Mouse (Mus musculus) limb, embryonic 13.5 days (tissue): ENCODE data around the gene Gvin1. TPM values are rescaled to one million over a fixed set of nuclear protein-coding genes. Genes with fewer than 3 reads are reported as not detected.
"Not testable (repeated sequence)": the region's sequence is repeated elsewhere in the genome, so short reads cannot be mapped to it uniquely, and the experiment has no call there.

Experiments
- ATAC-seq: fragments of 200-750 bp; cut with Nextera tagmentation; 2 replicates; pipeline ENCODE4 v1.8.0; 2017; ENCODE audit warnings: low read depth, moderate number of reproducible peaks, moderate TSS enrichment; ENCODE audit not compliant: low FRiP score
- H3K27ac ChIP-seq: fragments of 300-500 bp; sonication (generic); 2 replicates; pipeline ENCODE4 v1.5.1; 2015; ENCODE audit warnings: inconsistent platforms, mild to moderate bottlenecking, moderate library complexity
- H3K27me3 ChIP-seq: fragments of 300-500 bp; sonication (generic); 2 replicates; pipeline ENCODE4 v1.6.1; 2015; ENCODE audit warnings: mild to moderate bottlenecking, inconsistent platforms
- H3K36me3 ChIP-seq: fragments of 300-500 bp; sonication (generic); 2 replicates; pipeline ENCODE4 v1.6.1; 2015; ENCODE audit warnings: inconsistent platforms, mild to moderate bottlenecking, moderate library complexity
- H3K4me1 ChIP-seq: fragments of 300-500 bp; sonication (generic); 2 replicates; pipeline ENCODE4 v1.6.1; 2015; ENCODE audit warnings: inconsistent platforms
- H3K4me2 ChIP-seq: fragments of 300-500 bp; sonication (generic); replicated peaks from 2 replicates; pipeline ENCODE4 v1.6.1; 2015; ENCODE audit warnings: inconsistent platforms, mild to moderate bottlenecking, moderate library complexity
- H3K4me3 ChIP-seq: fragments of 300-500 bp; sonication (generic); 2 replicates; pipeline ENCODE4 v1.5.1; 2015; ENCODE audit warnings: moderate library complexity, mild to moderate bottlenecking, inconsistent platforms
- H3K9ac ChIP-seq: fragments of 300-500 bp; sonication (generic); 2 replicates; pipeline ENCODE4 v1.6.1; 2015; ENCODE audit warnings: mild to moderate bottlenecking, inconsistent platforms
- H3K9me3 ChIP-seq: fragments of 300-500 bp; sonication (generic); 2 replicates; pipeline ENCODE4 v1.6.1; 2016; ENCODE audit warnings: inconsistent platforms
- WGBS: fragments of 180-500 bp; shearing (Covaris S2); methylation state at CpG from one replicate; pipeline ENCODE4 v1.1.7; 2015; 5-methylcytosine and 5-hydroxymethylcytosine counted together
- polyA plus RNA-seq: library from polyadenylated mRNA; unstranded; fragments of >200 nt; fragmentation: Nextera tagmentation; extraction: Ambion mirVana; gene quantifications from 2 replicates; pipeline ENCODE4 v1.2.1, GENCODE M21; 2015

Gene Gvin1
- polyA plus RNA-seq = 0.11 and 0.17 TPM in 2 replicates

DNA sequence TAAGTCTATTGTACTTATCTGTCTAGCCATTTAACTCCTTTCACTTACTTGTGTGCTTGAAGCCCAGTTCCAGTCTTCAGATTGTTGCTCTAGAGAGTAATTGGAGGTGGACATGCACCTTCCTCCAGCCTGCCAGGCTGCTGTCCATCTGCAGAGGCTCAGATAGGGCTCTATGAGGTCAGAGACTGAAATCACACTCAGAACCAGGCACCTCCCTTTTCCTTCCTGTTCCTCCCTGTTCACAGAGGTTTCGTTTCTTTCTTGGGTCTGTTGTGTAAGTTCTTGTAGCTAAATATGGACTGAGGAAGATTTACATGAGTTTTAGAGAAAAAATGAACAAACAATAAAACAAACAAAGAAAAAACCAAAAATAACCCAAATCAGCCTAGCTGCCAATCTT lies at the start of gene Gvin1:
Gvin1 (minus strand) TSS at position 150 of the 400 bp plus-strand sequence.
- H3K4me2 ChIP-seq, ATAC-seq, H3K27me3 ChIP-seq, H3K9me3 ChIP-seq, H3K4me3 ChIP-seq, H3K9ac ChIP-seq, H3K27ac ChIP-seq, H3K4me1 ChIP-seq, H3K36me3 ChIP-seq: not testable (repeated sequence)
- 90% methylated on average over 1 of the region's 1 CpGs for WGBS

DNA sequence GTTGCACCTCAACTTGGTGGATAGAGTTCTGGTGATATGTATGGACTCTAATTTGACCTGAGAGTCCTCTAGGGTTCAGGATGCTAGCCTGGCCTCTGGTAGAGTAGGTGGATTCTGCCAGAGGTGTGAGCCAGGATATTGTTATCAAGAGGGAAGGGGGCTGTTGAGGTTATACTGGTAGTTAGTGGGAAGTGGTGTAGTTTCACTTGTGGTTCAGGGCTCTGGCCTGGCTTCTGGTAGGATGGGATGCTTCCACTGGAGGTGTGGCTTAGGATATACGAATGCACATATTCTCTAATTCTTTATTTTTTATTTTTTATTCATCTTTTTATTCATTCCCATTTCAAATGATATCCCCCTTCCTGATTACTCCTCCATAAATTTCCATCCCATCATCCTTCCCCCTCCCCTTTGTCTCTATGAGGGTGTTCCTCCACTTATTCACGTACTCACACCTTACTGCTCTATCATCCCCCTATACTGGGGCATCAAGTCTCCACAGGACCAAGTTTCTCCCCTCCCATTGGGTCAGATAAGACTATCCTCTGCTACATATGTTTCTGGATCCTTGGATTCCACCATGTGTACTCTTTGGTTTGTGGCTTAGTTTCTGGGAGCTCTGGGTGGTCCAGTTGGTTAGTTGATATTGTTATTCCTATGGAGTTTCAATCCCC lies 36.9 kb upstream of the Gvin1 start:
- no peak overlapping the region for H3K4me2 ChIP-seq
- no peaks in the 10 kb centered on the region for H3K27me3 ChIP-seq
- H3K9me3 ChIP-seq = 0 out of 2 replicates have a peak, but pooled peaks cover 4% of the 10 kb centered on the region
- no peaks in the 10 kb centered on the region for H3K4me1 ChIP-seq
- H3K27ac ChIP-seq = no peak overlapping the region
- no peak overlapping the region for H3K4me3 ChIP-seq
- H3K36me3 ChIP-seq = no peaks in the 10 kb centered on the region
- WGBS = 84% methylated on average over 2 of the region's 2 CpGs
- no peak overlapping the region for H3K9ac ChIP-seq
- ATAC-seq = no peak

DNA sequence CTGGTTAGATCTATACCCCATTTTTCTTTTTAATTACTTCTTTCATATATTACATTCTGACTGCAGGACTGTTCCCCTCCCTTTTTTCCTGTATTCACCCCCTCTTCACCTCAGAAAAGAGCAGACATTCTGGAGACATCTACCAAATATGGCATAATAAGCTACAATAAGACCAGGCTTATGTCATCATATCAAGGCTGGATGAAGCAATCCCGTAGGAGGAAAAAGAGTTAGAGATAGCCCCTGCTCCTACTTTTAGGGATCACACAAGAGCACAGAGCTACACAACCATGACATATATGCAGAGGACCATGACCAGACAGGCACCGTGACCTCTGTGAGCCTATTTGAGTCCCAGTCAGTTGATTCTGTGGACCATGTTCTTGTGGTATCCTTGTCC lies 33.8 kb upstream of the Gvin1 start:
- no peaks in the 10 kb centered on the region for H3K27me3 ChIP-seq
- ATAC-seq = no peak

DNA sequence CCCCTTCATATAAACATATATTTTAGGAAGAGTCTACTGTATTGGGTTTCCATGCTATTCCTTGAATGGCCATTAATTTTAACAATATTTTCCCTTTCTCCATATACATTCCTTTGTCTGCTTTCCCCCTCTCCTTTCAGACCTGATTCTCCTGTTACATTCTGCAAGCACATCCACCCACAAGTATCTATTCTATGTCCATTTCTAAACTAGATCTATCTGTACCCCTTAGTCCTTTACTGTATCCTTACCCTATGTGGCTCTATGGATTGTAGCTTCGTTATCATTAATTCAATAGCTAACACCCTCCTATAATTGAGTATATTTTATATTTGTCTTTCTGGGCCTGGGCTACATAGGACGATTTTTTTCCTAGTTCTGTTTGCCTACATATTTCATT lies 33.1 kb upstream of the Gvin1 start:
- Histone ChIP-seq H3K27ac (no peak overlapping the region), H3K27me3 (no peaks in the 10 kb centered on the region), H3K4me3 (no peak overlapping the region), H3K36me3 (no peaks in the 10 kb centered on the region), H3K4me2 (no peak overlapping the region), H3K9me3 (0 out of 2 replicates have a peak, but pooled peaks cover 2% of the 10 kb centered on the region), H3K9ac (no peak overlapping the region), H3K4me1 (no peaks in the 10 kb centered on the region)
- 81% methylated on average over 2 of the region's 2 CpGs for WGBS
- ATAC-seq = no peak

More for the DNA sequence above, 33.8 kb upstream of the Gvin1 start:
- Histone ChIP-seq H3K36me3 (no peaks in the 10 kb centered on the region), H3K4me3 (no peak overlapping the region), H3K9me3 (0 out of 2 replicates have a peak, but pooled peaks cover 4% of the 10 kb centered on the region), H3K4me1 (no peaks in the 10 kb centered on the region), H3K9ac (no peak overlapping the region), H3K27ac (no peak overlapping the region), H3K4me2 (no peak overlapping the region)
- 87% methylated on average over 2 of the region's 2 CpGs for WGBS

DNA sequence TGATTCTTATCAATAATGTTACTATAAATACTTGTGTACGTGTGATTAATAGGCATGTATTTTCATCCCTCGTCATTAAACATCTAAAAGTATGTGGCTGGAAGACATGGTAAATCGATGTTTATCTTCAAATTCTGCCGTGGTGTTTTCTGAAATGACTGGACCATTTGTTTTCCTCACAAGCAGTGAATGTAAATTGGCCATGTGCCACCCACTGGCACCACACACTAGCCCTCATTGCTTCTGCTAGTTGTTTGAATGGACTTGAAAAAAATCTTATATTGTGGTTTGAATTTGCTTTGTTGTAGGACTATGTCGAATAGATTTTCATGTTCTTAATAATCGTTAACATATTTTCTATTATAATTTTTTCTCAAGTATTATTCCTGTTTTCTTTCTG lies 30.5 kb upstream of the Gvin1 start:
- Histone ChIP-seq H3K36me3 (no peaks in the 10 kb centered on the region), H3K4me3 (no peak overlapping the region), H3K27ac (no peak overlapping the region), H3K4me2 (no peak overlapping the region), H3K9me3 (peaks cover 6% of the 10 kb centered on the region; the same call in 1 of the 2 replicates), H3K9ac (no peak overlapping the region), H3K4me1 (no peaks in the 10 kb centered on the region), H3K27me3 (no peaks in the 10 kb centered on the region)
- WGBS = 84% methylated on average over 6 of the region's 6 CpGs
- ATAC-seq = no peak

DNA sequence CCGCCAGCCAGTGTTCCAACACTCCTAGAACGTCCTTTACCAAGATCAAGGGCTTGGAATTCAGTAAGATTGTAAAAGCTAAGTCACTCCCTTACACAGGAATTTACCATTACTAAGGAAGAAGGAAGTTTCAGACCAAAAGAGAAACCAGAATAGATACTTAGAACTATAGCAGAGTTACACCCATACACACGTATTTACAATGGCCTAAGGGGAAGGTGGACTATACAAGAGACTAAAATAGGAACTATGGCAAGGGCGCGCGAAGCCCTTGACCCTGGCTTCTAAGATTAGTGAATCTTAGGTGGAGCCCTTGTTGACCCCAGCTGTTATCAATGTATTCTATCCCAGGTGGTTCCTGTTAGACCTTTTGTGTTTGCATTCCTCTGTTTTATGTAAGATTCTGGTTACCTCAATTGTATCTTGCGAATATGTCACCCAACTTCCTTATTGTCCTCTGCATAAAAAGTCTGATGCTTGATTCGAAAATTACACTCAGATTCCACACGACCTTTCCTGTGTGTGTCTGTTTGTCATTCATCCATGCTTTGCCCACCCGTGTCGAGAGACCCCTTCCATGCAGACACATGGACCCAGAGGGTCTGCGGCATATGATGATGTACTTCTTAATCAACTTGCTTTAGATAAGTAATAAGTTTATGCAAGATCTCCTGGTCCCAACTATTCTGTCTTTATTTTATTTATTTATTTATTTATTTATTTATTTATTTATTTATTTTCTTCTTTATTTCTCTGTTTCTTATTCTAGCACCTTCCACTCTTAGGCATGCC lies 25.6 kb upstream of the Gvin1 start:
- 90% methylated on average over 12 of the region's 12 CpGs for WGBS
- not testable (repeated sequence) for H3K36me3 ChIP-seq, H3K4me1 ChIP-seq, ATAC-seq, H3K4me3 ChIP-seq, H3K9ac ChIP-seq, H3K9me3 ChIP-seq, H3K4me2 ChIP-seq, H3K27me3 ChIP-seq, H3K27ac ChIP-seq

DNA sequence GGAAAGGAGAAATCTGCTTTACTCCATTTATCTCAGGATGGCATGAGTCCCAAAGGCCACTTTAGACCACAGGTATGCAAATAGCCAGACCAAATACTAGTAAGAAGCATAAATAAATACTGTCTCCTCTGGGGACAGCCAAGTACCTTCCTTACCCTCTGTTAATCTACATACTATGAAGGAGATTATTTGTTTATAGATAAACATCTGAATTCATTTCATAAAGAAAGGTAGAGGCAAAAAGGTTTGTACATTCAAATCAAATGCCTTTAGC lies 22.0 kb upstream of the Gvin1 start:
- ATAC-seq = no peak
- Histone ChIP-seq H3K36me3 (no peaks in the 10 kb centered on the region), H3K27ac (no peak overlapping the region), H3K27me3 (no peaks in the 10 kb centered on the region), H3K4me2 (no peak overlapping the region), H3K9me3 (peaks cover 9% of the 10 kb centered on the region; the same call in 1 of the 2 replicates), H3K9ac (no peak overlapping the region), H3K4me1 (no peaks in the 10 kb centered on the region), H3K4me3 (no peak overlapping the region)

DNA sequence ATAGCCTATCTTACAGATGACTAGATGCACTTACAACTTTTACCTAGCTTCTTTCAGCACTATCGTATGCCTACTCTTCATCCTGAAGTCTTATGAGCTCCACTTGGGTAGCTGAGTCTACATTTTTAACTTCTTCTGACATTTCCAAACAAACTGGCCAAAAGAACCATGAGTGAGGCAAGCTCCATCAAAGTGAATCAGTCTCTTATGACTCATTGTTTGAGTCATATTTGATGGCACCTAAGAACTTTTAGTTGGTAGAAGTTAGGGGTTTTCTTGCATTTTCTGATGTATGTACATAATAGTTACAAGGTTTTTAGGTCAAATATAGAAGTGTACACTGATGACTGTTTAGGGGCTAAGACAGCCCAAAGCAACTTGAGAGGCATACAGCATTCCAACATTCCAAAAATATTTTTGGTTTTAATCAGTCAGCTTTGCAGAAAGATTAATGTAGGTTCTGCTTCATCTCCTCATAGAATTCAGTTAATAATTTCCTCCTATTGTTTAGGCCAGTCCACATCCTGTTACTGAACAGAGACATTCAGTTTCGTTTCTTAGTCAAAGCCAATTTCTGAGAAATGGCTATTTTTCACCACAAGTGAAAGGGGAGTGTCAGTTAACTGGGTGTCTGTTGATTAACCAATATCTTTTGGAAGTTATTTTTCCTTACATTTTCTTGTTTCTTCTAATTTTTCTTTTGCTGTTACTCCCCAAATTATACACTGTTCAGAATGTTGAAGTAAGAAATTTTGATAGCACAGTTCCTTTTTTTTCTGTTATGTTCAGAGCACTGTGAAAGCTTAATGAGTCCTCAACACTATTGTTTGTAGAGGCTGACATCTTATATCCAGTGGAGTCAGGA lies 21.4 kb upstream of the Gvin1 start:
- Histone ChIP-seq H3K4me2 (no peak overlapping the region), H3K9ac (no peak overlapping the region), H3K27ac (no peak overlapping the region), H3K4me3 (no peak overlapping the region), H3K4me1 (no peaks in the 10 kb centered on the region), H3K9me3 (peaks cover 9% of the 10 kb centered on the region; the same call in 1 of the 2 replicates), H3K27me3 (no peaks in the 10 kb centered on the region), H3K36me3 (no peaks in the 10 kb centered on the region)
- no peak for ATAC-seq
- WGBS = 65% methylated on average over 2 of the region's 2 CpGs

DNA sequence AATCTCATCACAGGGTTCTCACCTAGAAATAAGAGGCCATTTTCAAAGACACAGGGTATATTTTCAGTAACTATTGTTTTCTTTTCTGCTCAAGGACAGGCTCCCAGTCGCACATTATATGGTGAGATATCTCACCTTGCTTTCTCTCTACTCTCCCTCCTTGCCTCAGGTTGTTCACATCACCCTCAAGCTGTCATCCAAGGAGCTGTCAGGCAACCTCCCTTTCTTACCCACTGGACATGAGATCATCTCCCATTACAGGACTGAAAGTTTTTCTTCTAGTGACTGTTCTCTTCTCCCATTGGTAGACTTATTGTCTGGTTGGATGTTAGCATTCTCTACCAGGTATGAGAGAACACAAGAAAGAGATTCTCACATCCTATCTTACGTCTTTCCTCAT lies 20.5 kb upstream of the Gvin1 start:
- WGBS = 78% methylated on average over 2 of the region's 2 CpGs
- ATAC-seq = no peak
- no peak overlapping the region for H3K4me3 ChIP-seq
- no peak overlapping the region for H3K9ac ChIP-seq
- 0 out of 2 replicates have a peak, but pooled peaks cover 4% of the 10 kb centered on the region for H3K9me3 ChIP-seq
- H3K4me2 ChIP-seq = no peak overlapping the region
- no peaks in the 10 kb centered on the region for H3K27me3 ChIP-seq
- H3K36me3 ChIP-seq = no peaks in the 10 kb centered on the region
- H3K27ac ChIP-seq = no peak overlapping the region
- H3K4me1 ChIP-seq = no peaks in the 10 kb centered on the region

DNA sequence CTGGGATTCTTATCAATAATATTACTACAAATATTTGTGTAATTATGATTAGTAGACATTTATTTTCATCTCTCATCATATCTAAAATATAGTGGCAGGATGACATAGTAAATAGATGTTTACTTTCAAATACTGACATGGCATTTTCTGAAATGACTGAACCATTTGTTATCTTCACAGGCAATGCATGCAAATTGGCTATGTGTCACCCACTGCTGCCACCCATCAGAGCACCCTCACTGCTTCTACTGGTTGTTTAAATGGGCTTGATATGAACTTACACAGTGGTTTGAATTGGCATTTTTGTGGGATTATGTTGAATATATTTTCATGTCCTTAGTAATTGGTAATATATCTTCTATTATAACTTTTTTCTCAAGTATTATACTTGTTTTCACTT lies 784 bp upstream of the Gvin1 start:
- not testable (repeated sequence) for H3K4me2 ChIP-seq, H3K27me3 ChIP-seq, H3K36me3 ChIP-seq, H3K4me1 ChIP-seq, H3K27ac ChIP-seq, H3K9ac ChIP-seq, H3K9me3 ChIP-seq, ATAC-seq, H3K4me3 ChIP-seq

DNA sequence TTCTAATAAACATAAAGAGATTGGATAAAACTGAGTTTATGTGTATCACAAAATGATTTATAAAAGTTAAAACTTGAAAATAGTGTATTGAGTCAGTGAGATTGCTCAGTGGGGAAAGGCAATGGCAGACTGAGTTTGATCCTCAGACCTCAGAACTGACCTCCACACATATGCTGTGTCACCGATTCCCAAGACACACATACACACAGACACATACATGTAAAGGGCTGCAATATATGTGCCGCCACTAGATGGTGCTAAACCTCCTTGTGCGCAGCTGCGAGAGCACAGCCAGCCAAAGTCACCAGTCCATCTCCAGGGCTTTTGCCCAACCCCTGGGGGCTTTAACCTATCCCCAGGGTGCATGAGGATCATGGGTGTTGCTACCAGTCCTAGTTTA lies 1.4 kb downstream of the Gvin1 start:
- H3K27ac ChIP-seq, H3K4me3 ChIP-seq, H3K4me2 ChIP-seq, H3K27me3 ChIP-seq, H3K4me1 ChIP-seq, ATAC-seq, H3K36me3 ChIP-seq, H3K9me3 ChIP-seq, H3K9ac ChIP-seq: not testable (repeated sequence)
- no CpG with 5 or more reads among the region's 4 CpGs for WGBS

DNA sequence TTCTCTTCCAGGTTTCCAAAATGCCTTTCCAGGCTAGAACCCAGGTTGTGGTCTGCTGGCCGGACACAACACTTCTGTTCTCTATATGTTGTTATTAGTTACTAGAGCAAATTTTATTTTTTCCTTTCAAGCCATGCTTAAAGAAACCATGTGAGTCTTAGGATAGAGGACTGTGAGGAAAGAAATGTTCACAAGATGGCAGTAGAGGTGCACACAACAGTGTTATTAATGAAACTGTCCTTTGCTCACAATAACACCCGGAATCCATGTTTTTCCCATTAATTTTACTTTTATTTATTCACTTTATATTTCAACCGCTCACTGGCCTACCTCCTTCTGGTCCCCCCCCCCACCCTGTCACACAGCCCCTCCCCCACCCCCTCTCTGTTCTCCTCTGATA lies 8.5 kb downstream of the Gvin1 start:
- H3K4me1 ChIP-seq, H3K27ac ChIP-seq, H3K9me3 ChIP-seq, H3K27me3 ChIP-seq, H3K9ac ChIP-seq, H3K36me3 ChIP-seq, ATAC-seq, H3K4me2 ChIP-seq, H3K4me3 ChIP-seq: not testable (repeated sequence)
- WGBS = 78% methylated on average over 2 of the region's 3 CpGs
